Mouse (Mus musculus): ENCODE data around the gene Igsf9b. TPM values are rescaled to one million over a fixed set of nuclear protein-coding genes. Genes with fewer than 3 reads are reported as not detected.
A peak's percentile ranks its signal among the peaks of the same experiment; 100 is the strongest.

Igsf9b gene
- 10 to 100 TPM; 23.7 to 33.5 (median 27.2) TPM for total RNA-seq (2022)

DNA sequence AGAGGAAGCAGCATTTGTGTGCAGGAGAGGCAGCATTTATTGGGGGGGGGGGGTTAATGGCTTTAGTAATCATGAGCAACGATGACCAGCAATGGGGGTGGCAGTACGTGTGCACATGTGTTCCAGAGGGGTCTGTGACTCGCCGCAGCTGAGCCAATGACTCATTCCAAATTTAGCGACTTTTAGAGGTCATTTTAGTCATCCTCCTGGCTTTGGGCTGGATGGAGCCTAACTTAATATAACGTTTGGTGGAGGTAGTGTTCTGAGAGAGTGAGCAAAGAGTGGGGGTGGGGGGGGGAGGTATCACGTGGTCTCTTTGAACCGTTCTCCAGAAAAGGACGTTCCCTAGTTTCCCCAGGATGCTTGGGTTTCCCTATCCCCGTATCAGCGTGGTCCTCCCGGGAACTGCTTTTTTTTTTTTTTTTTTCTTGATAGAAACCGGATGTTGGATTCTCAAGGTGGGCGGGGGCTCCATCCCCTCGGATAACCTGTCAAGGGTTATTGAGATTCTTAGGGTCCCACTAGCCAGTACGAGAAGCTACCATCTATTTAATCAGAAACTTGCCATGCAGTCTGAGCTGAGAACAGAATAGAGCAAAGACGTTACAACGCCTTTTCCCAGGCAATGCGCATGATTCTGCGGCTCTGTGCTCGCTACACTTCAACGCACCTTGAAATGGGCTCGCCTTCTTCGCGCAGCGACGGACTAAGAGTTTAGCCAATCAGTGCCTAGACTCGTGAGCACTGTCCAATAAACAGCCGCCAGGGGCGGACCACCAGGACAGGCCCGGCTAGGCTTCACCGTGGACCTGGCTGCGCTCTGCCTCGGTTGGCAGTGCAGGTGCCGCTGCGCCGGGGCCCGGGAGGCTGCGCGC lies at the start of gene Igsf9b:
Igsf9b (plus strand) TSS at position 794 of the 875 bp plus-strand sequence.
- peak; percentile 96 to 98 for DNase-seq (ENCODE audit: low spot score in 2 of 2)

GRCm38 (mm10) chr9:27252034-27252714 lies 46.8 kb upstream of the Igsf9b start:
- DNase-seq (ENCODE audit: low spot score in 2 of 2): no peak

- no peak for DNase-seq (ENCODE audit: low spot score in 2 of 2)
Observed at GRCm38 (mm10) chr9:27256454-27256853, 42.5 kb upstream of the Igsf9b start.

DNA sequence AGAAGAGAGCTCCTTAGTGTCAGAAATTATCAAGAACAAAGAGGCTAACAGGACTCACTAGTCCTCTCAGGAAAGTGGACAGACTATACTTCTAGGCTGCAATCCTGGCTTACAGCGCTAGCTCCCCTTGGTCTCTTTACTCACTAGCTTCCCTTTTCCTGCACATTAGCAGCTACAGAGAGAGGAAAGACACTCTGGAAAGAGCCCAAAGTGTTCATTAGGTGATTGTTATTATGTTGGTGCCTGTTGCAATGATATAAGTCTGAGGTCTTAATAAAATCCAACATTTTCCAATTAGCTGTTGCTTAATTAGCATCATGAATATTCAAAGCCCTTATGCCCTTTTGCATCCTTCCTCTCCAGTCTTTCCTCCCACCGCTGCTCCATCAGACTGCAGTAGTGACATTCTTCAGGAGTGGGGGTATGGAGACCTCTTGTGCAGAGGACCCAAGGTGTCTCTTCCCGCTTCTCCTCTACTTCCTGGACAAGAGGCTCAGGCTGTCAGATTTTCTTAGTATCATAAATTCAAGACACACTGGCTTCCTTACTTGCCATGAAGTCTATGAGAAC lies 38.5 kb upstream of the Igsf9b start:
- DNase-seq (ENCODE audit: low spot score in 2 of 2): no peak

- DNase-seq (ENCODE audit: low spot score in 2 of 2): peak; percentile 47 to 59
Observed at GRCm38 (mm10) chr9:27261905-27262304, 37.1 kb upstream of the Igsf9b start.

- DNase-seq (ENCODE audit: low spot score in 2 of 2): no peak
Observed at GRCm38 (mm10) chr9:27265009-27265408, 34.0 kb upstream of the Igsf9b start.

DNA sequence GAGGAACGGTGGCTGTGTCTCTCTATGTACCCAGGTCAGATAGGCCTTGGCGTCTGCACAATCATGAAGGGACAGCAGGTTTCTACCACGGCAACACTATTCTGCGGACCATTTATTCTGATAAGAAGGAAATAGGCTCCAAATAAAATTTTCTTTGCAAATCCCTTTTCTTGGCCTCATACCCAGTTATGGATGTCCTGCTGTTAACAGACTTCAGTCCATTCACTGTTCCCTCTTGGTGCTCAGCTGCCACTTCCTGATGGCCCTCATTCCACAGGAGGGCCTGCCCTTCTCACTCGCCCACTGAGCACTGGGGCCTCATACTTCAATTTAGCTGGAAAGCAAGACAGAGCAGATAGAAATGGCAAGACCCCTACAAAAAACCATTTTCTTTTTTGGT lies 31.1 kb upstream of the Igsf9b start:
- no peak for DNase-seq (ENCODE audit: low spot score in 2 of 2)

DNA sequence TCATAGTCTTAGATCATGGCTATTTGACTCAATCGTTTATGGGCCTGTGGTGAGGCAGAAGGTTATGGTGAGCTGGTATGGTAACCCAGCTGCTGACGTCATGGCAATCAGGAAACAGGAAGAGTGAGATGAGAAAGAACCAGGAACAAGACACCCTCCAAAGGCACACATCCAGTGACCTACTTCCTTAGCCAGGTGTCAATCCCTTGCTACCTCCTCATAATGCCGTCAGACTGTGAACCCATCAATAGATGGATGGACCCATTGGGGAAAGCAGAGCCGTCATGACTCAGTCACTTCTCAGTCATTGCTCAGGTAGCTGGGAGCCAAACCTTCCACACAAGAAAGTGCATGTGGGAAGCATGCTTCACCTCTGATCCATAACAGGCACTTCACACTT lies 30.5 kb upstream of the Igsf9b start:
- no peak for DNase-seq (ENCODE audit: low spot score in 2 of 2)

GRCm38 (mm10) chr9:27269322-27269721 lies 29.7 kb upstream of the Igsf9b start:
- DNase-seq (ENCODE audit: low spot score in 2 of 2): no peak

DNA sequence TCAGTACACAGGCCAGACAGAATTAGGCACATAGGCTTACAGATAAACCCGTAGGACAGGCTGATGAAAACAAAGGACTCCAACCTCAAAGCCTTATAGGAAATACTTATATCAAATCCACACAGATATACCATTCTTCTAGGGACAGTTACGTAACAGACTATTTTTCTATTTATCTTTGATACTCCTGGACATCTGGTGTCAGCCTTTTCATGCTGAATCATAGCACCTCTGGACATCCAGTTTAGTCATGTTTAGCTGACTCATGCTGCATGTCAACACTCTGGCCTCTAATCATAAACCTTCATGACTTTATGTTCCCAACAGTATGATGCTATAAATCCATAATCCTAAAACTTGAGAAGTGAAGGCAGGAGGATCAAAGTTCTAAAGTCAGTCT lies 29.1 kb upstream of the Igsf9b start:
- no peak for DNase-seq (ENCODE audit: low spot score in 2 of 2)

GRCm38 (mm10) chr9:27271899-27272298 lies 27.1 kb upstream of the Igsf9b start:
- DNase-seq (ENCODE audit: low spot score in 2 of 2): no peak

GRCm38 (mm10) chr9:27272858-27273257 lies 26.1 kb upstream of the Igsf9b start:
- DNase-seq (ENCODE audit: low spot score in 2 of 2): no peak

- DNase-seq (ENCODE audit: low spot score in 2 of 2): no peak
Observed at GRCm38 (mm10) chr9:27276282-27276839, 22.6 kb upstream of the Igsf9b start.

DNA sequence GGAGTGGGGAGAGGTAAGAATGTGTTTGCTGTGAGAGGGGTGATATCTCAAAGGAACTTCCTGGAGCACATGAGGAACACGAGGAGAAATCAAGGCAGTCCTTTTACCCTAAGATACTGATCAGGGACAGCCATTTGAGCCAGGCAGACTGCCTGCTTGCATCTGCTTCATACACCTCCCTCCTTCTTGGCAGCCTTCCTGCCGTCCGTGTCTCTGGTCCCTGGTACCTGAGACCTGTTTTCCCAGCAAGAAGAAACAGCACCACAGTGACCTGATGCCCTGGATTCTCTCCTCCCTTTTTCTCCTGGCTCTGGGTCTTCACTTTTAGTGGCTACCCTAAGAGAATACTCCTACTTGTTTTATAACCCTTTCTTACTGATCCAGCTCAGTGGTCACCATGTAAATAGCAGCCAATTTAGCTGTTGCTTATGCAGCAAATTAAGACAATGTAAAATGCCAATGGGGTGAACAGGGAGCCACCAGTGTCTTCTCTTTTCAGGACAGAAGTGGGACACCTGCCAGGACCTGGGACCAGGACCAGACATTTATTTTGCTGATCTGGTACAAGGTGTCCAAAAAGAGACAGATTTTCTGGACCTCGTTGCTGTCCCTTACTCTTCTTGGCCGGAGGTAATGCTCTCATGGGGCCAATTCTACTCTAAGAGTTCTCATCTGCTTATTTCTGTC lies 21.5 kb upstream of the Igsf9b start:
- DNase-seq (ENCODE audit: low spot score in 2 of 2): no peak

- DNase-seq (ENCODE audit: low spot score in 2 of 2): no peak
Observed at GRCm38 (mm10) chr9:27279041-27279440, 20.0 kb upstream of the Igsf9b start.

DNA sequence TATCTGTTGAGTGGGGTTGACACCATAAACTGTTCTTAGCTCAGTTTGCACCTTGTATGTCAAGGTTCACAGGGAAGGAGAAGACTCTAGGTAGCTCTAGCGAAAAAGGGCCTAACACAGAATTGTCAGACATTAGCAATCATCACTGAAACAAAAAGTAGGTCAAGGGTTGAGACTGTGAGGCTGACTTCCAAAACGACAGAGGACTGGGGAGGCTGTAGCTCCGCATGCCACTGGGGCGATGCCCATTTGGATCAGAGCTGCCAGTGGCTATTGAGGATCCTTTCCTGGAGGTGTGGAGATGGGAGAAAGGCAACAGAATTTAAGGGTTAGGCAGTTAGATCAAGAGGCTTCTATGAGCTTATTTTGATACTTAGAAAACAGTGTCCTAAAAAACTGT lies 18.0 kb upstream of the Igsf9b start:
- DNase-seq (ENCODE audit: low spot score in 2 of 2): no peak

GRCm38 (mm10) chr9:27285719-27286249 lies 13.2 kb upstream of the Igsf9b start:
- DNase-seq (ENCODE audit: low spot score in 2 of 2): no peak

DNA sequence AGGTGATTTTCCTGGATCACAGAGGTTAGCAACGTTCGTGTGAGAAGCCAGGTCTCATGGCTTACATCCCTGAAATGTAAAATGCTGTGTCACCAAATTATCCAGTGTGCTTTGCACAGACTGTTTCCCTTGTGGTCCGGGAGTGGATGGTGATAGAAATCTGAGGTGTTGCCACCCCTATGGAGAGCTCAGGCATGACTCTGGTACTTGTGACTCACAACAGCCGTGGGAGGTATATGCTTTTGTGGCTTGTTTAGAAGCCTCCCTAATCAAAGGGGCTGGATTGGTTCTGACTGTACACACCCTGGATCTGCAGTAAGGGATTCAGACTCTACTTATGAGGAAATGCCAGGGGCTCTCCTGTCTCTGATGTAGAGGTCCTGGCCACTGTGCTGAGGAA lies 12.7 kb upstream of the Igsf9b start:
- no peak for DNase-seq (ENCODE audit: low spot score in 2 of 2)

DNA sequence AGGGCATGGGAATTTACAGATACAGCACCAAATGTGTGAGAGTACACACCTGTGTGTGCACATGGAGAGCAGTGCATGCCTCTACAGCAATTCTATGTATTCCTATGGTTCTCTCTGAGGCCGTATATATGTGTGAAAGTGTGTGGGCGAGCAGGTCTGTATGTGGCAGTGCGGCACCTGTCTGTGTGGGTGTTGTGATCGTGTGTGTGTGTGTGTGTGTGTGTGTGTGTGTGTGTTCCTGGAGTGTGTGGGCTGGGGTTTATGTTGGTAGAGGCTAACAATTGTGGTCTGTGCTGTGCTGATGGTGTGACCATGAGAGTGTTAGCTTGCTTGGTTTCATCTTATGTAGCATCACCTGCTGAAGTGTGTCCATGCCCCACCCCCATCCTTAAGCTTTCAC lies 12.1 kb upstream of the Igsf9b start:
- no peak for DNase-seq (ENCODE audit: low spot score in 2 of 2)

DNA sequence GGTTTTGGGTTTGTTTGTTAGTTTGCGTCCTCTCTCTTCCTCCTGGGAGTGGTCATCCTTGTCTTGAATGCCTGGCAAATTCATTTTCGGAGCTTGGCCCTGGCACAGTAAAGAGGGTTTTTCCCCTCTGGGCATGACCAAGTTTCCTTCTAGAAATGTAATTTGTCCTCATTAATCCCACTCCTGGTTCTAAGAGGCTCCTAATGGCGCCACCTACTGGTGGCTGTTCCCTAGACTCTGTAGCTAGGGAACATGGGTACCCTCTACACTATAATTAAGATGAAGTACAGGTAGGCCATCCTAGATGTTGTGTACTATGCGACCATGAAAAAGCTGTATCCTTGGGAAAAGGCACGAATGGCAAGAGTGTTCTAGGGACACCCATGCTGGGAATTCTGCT lies 11.6 kb upstream of the Igsf9b start:
- peak in 1 of 2 experiments; percentile 55 for DNase-seq (ENCODE audit: low spot score in 2 of 2)

DNA sequence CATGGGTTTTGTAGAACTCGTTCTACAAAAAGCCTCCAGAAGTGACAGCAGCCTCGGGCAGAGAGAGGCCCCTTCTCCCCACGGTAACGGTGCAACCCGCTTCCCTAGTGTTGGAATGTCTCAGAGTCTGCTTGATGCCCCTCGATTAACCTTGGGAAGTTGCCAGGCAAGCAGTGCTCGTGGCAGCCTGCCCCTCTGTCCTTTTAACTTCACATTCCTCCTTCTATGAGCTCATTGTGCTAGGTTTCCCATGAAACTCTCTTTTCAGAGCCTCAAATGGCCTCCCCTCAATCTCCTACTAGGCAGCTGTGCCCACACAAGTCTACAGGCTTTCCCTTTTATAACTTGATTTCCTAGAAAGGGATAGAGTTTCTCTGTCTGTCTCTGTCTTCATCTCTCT lies 10.6 kb upstream of the Igsf9b start:
- DNase-seq (ENCODE audit: low spot score in 2 of 2): no peak

Measured in layer of hippocampus, adult 8-10 months (tissue).